Mouse (Mus musculus) stomach, embryonic 14.5 days (tissue): ENCODE results near the gene Olfr401. TPM values are rescaled to one million over a fixed set of nuclear protein-coding genes. Genes with fewer than 3 reads are reported as not detected.
"Not testable (repeated sequence)": the region's sequence is repeated elsewhere in the genome, so short reads cannot be mapped to it uniquely, and the experiment has no call there.

Experiments used
- ATAC-seq: fragments of 200-750 bp; cut with Nextera tagmentation; 2 replicates; pipeline ENCODE4 v1.8.0; 2017; ENCODE audit warnings: low read depth, moderate TSS enrichment; ENCODE audit not compliant: insufficient number of reproducible peaks, insufficient read depth, low FRiP score
- H3K27ac ChIP-seq: fragments of 300-500 bp; sonication (generic); 2 replicates; pipeline ENCODE4 v1.5.1; 2014; ENCODE audit warnings: mild to moderate bottlenecking, low read length, moderate library complexity, mixed read lengths
- H3K27me3 ChIP-seq: fragments of 300-500 bp; sonication (generic); 2 replicates; pipeline ENCODE4 v1.6.1; 2014; ENCODE audit warnings: low read length, control low read depth, mixed read lengths; ENCODE audit not compliant: control insufficient read depth, insufficient read depth
- H3K36me3 ChIP-seq: fragments of 300-500 bp; sonication (generic); 2 replicates; pipeline ENCODE4 v1.6.1; 2014; ENCODE audit warnings: mild to moderate bottlenecking, control low read depth, low read length, moderate library complexity, mixed read lengths; ENCODE audit not compliant: control insufficient read depth, insufficient read depth
- H3K4me1 ChIP-seq: fragments of 300-500 bp; sonication (generic); 2 replicates; pipeline ENCODE4 v1.6.1; 2014; ENCODE audit warnings: low read length, control low read depth, mixed read lengths; ENCODE audit not compliant: control insufficient read depth, insufficient read depth
- H3K4me2 ChIP-seq: fragments of 300-500 bp; sonication (generic); replicated peaks from 2 replicates; pipeline ENCODE4 v1.6.1; 2014; ENCODE audit warnings: low read depth, low read length, control low read depth
- H3K4me3 ChIP-seq: fragments of 300-500 bp; sonication (generic); 2 replicates; pipeline ENCODE4 v1.5.1; 2014; ENCODE audit warnings: low read depth, low read length, control low read depth
- H3K9ac ChIP-seq: fragments of 300-500 bp; sonication (generic); replicated peaks from 2 replicates; pipeline ENCODE4 v1.6.1; 2014; ENCODE audit warnings: low read depth, mild to moderate bottlenecking, control low read depth, low read length, moderate library complexity, mixed read lengths
- H3K9me3 ChIP-seq: fragments of 300-500 bp; sonication (generic); 2 replicates; pipeline ENCODE4 v1.6.1; 2016; ENCODE audit warnings: low read depth, low read length, control low read depth; ENCODE audit not compliant: control insufficient read depth
- WGBS: fragments of 180-500 bp; shearing (Covaris S2); extraction: QIAGEN DNeasy Blood & Tissue Kit; methylation state at CpG from one replicate; pipeline ENCODE4 v1.1.7; 2014; 5-methylcytosine and 5-hydroxymethylcytosine counted together
- polyA plus RNA-seq: library from polyadenylated mRNA; unstranded; fragments of >200 nt; fragmentation: Nextera tagmentation; extraction: Ambion mirVana; gene quantifications from 2 replicates; pipeline ENCODE4 v1.2.1, GENCODE M21; 2014

The Olfr401 gene
- not detected in 2 replicates for polyA plus RNA-seq

DNA sequence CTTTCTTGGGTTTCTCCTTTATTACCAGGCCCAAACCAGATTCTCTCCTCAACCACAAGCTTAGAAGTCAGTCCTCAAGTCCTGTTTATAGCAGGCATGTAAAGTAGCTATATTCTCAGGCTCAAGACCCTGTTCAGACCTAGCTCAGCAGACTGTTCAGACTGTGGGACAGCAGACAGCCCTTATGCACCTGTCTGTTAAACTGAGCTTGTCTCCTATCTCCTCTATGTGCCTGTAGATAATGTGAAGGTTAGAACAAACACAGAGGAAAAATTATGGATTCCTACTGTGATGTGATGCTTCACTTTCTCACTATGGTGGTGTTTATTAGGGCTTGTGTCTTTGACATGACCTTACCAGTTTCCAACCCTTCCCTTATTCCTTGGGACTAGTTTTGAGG, at the start of gene Olfr401:
TSS of gene Olfr401 (plus strand) at position 301 of the 400 bp plus-strand sequence.
- ATAC-seq, result no peak
- Histone ChIP-seq H3K9ac (no peak within 1 kb of the TSS), H3K27ac (no peak within 1 kb of the TSS), H3K4me3 (no peak within 1 kb of the TSS), H3K4me1 (no peaks in the 10 kb centered on the region), H3K27me3 (no peaks in the 10 kb centered on the region), H3K4me2 (no peak within 1 kb of the TSS), H3K9me3 (0 out of 2 replicates have a peak, but pooled peaks cover 5% of the 10 kb centered on the region), H3K36me3 (no peaks in the 10 kb centered on the region)

DNA sequence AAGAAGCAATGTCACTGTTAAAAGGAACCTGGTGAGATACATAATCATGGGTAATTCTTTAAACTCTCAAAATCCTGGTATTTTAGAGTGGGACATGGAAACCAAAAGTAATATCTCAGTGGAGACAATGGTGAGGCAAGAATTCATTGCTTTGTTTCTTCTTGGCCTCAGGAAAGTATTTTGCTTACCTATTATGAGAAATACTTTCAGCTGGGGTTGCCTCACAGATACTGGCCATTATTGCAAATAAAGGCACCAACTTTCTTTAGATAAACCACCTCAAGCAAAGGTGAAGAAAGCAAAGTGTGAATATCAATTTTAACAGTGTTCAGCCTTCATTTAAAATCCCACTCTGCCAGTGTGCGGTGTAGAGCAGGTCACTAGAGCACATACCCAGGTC, 43.9 kb upstream of the Olfr401 start, which contains the start of gene Zfp616:
TSS of gene Zfp616 (plus strand) at position 301 of the 400 bp plus-strand sequence.
- no peaks in the 10 kb centered on the region for H3K27me3 ChIP-seq
- WGBS, result 91% methylated on average over 1 of the region's 1 CpGs
- H3K4me3 ChIP-seq, result no peak within 1 kb of the TSS
- no peak within 1 kb of the TSS for H3K9ac ChIP-seq
- no peaks in the 10 kb centered on the region for H3K36me3 ChIP-seq
- no peaks in the 10 kb centered on the region for H3K4me1 ChIP-seq
- ATAC-seq, result no peak
- H3K27ac ChIP-seq, result no peak within 1 kb of the TSS
- no peaks in the 10 kb centered on the region for H3K9me3 ChIP-seq
- no peak within 1 kb of the TSS for H3K4me2 ChIP-seq

DNA sequence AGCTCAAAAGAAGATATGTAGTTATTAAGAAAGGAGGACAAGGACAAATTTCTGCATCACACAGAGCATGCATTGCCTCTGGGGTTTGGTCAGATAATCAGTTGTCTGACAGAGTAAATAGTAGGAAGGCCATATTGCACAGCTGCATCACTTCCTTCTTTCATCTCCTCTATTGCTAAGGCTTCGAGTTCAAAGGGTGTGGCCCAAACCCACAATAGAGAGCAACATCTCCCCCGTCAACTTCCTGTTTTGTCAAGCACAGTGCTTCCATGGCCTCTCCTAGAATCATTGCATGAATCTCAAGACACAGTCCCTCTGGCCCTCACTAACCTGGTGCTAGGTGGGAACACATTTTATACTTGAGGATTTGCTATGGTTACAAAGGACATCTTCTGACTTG, 12.8 kb upstream of the Olfr401 start:
- Histone ChIP-seq H3K4me2 (no peak overlapping the region), H3K27ac (no peak overlapping the region), H3K4me1 (no peaks in the 10 kb centered on the region), H3K9ac (no peak overlapping the region), H3K4me3 (no peak overlapping the region), H3K27me3 (no peaks in the 10 kb centered on the region), H3K9me3 (peaks cover 3% of the 10 kb centered on the region; the same call in 1 of the 2 replicates), H3K36me3 (no peaks in the 10 kb centered on the region)
- ATAC-seq, result no peak
- 65% methylated on average over 2 of the region's 2 CpGs for WGBS

DNA sequence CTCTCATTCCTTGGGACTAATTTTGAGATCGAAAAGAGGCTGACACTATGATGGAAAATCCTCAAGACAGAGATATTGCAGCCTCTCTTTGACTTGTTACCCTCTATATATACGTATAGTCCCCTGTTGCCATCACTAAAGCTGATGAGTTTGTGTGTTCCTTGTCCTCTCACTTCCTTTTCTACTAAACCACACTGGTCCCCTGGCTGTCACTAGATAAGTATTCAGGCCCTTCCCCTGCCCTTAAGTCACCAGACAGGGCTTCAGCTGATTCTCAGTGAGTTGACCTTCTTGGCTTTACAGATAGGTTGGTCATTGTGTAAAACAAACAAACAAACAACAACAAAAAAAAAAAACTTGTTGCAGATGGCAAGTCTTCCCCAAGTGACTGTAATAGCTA, 12.0 kb upstream of the Olfr401 start:
- Histone ChIP-seq H3K4me3 (no peak overlapping the region), H3K36me3 (no peaks in the 10 kb centered on the region), H3K27me3 (no peaks in the 10 kb centered on the region), H3K27ac (no peak overlapping the region), H3K9ac (no peak overlapping the region), H3K4me2 (no peak overlapping the region), H3K9me3 (peaks cover 3% of the 10 kb centered on the region; the same call in 1 of the 2 replicates), H3K4me1 (no peaks in the 10 kb centered on the region)
- 65% methylated on average over 2 of the region's 2 CpGs for WGBS
- no peak for ATAC-seq

DNA sequence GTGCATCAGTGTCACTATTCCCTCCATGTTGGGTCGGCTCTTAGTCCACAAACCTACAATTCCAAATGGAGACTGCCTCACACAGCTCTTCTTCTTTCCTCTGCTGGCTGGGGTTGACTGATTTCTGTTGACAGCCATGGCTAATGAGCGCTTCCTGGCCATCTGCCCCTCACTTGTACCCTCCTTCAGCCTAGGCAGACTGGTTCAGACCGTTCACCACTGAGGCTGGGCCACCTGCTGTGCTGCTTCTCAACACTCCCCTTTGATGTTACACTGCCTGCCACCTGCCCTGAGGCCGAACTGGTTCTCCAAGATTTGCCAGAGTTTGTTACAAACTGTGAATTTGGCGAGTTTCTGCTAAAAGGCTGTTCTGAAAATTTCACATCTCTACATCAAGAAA, 8.4 kb upstream of the Olfr401 start:
- no peak overlapping the region for H3K27ac ChIP-seq
- ATAC-seq, result no peak
- no peak overlapping the region for H3K9ac ChIP-seq
- no peaks in the 10 kb centered on the region for H3K4me1 ChIP-seq
- H3K27me3 ChIP-seq, result no peaks in the 10 kb centered on the region
- no peaks in the 10 kb centered on the region for H3K36me3 ChIP-seq
- WGBS, result 29% methylated on average over 5 of the region's 5 CpGs
- 0 out of 2 replicates have a peak, but pooled peaks cover 2% of the 10 kb centered on the region for H3K9me3 ChIP-seq
- H3K4me3 ChIP-seq, result no peak overlapping the region
- H3K4me2 ChIP-seq, result no peak overlapping the region

DNA sequence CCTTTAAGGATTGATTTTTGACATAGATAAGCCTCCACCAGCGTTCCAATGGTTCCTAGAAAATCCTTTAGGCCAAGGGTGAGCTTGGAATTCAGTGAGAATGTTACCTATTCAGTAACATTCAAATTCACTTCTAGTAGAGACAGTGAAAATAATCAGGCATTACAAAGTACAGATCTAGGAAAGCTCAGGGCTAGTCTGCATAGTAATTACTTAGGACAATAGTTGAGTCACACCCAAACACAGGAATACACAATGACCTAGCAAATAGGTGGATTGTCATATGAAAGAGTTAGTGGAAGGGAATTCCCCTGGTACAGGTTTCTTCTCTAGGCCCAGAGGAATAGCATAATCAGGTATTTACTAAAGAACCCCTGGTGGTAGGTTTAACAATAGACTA, 26.5 kb downstream of the Olfr401 start:
- H3K27me3 ChIP-seq, H3K36me3 ChIP-seq, H3K27ac ChIP-seq, H3K9ac ChIP-seq, H3K4me2 ChIP-seq, H3K4me1 ChIP-seq, H3K4me3 ChIP-seq, ATAC-seq, H3K9me3 ChIP-seq: not testable (repeated sequence)
- 26% methylated on average over 1 of the region's 1 CpGs for WGBS

DNA sequence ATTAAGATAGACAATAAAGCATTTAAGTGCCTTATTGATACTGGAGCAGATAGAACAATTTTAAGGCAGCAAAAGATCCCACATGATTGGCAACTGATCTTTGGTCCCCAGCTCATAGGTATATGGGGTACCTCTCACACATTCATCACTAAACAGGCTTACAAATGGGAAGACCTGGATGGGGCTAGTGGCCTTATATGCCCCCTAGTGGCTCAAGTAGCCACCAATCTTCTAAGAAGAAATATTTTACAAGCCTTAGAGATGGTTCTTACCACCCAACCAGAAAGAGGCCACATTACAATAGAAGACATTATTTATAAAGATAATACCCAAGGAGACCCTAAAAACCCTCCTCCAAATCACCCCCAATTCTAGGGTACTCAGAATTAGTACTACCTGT, 32.4 kb downstream of the Olfr401 start:
- H3K27ac ChIP-seq, result no peak overlapping the region
- H3K4me3 ChIP-seq, result no peak overlapping the region
- H3K9ac ChIP-seq, result no peak overlapping the region
- no peak for ATAC-seq
- H3K9me3 ChIP-seq, result peaks cover 8% of the 10 kb centered on the region; the same call in 1 of the 2 replicates
- no peaks in the 10 kb centered on the region for H3K27me3 ChIP-seq
- H3K4me1 ChIP-seq, result no peaks in the 10 kb centered on the region
- no peak overlapping the region for H3K4me2 ChIP-seq
- H3K36me3 ChIP-seq, result no peaks in the 10 kb centered on the region

DNA sequence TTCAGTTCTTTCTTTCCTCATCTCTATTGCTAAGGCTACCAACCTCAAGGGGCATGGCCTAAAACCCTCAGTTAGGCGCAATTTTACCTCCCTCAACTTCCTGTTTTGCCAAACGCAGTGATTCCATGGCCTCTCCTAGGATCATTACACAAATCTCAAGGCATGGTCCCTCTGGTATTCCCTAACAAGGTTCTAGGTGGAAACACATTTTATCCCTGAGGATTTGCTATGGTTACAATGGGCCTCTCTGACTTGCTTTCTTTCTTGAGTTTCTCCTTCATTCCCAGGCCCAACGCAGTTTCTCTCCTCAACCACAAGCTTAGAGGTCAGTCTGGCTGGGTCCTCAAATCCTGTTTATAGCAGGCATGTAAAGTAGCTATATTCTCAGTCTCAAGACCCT, 39.7 kb downstream of the Olfr401 start, which contains the start of gene Olfr402:
TSS of gene Olfr402 (plus strand) at position 301 of the 400 bp plus-strand sequence.
- ATAC-seq, result no peak
- Histone ChIP-seq H3K27ac (no peak within 1 kb of the TSS), H3K9ac (no peak within 1 kb of the TSS), H3K4me1 (no peaks in the 10 kb centered on the region), H3K4me3 (no peak within 1 kb of the TSS), H3K9me3 (no peaks in the 10 kb centered on the region), H3K36me3 (no peaks in the 10 kb centered on the region), H3K27me3 (no peaks in the 10 kb centered on the region), H3K4me2 (no peak within 1 kb of the TSS)
- 62% methylated on average over 3 of the region's 3 CpGs for WGBS

DNA sequence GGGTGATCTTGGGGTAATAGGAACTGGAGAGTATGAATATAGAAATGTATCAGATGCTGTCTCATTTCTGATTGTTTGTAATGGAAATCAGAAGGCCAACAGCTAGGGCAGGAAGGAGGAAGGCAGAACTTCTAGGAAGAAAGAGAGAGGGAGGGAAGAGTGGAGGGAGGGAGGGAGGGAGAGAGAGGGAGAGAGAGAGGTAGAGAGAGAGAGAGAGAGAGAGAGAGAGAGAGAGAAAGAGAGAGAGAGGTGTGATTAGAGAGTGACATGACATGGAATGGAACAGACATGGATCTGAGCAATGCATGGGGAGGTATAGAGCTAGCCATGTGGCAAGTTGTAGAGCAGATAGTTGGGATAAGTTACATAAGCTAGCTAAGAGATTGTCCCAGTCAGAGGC, 55.3 kb downstream of the Olfr401 start:
- H3K4me3 ChIP-seq, result no peak overlapping the region
- H3K27ac ChIP-seq, result no peak overlapping the region
- ATAC-seq, result no peak
- H3K9me3 ChIP-seq, result no peaks in the 10 kb centered on the region
- no peaks in the 10 kb centered on the region for H3K27me3 ChIP-seq
- H3K9ac ChIP-seq, result no peak overlapping the region
- no peaks in the 10 kb centered on the region for H3K36me3 ChIP-seq
- H3K4me1 ChIP-seq, result no peaks in the 10 kb centered on the region
- no peak overlapping the region for H3K4me2 ChIP-seq
